ENCODE assay signal across 13 mouse cellular contexts in the genomic region with DNA sequence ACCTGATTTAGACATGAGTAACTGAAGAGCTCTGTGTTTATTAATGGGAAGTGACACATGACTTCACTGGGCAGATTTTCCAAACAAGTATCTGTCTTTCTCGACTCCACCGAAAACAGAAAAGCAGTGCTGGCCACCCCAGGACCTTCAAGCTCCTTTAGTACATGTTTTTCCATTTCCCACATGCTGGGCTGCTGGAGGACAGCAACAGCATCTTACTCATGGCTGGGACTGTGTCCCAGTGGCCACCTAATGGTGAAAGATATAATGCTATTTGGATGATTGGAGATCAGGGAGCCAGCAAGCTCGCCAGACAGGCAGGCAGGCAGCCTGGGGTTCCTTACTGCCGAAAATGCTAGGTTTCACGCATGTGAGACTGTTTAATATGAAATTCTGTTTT. TPM values are rescaled to one million over a fixed set of nuclear protein-coding genes. Genes with fewer than 3 reads are reported as not detected.
DNase-seq lines count a peak whose midpoint lies in the region; ATAC-seq and TF ChIP-seq lines count a peak whose summit lies in the region.
"Had no signal": no experiment of that assay in that cellular context is flagged by ENCODE, and none has a peak within 500 bp of the region (broad histone marks: within the 10 kb centered on the region; RNA-seq: fewer than 3 reads in every experiment).

No protein-coding gene starts in this region.

- TF ChIP-seq CTCF in lung, embryonic 14.5 days (IDR thresholded peaks at IDR 0.05; ENCODE audit: low read depth) = peak; percentile 50
- peak; percentile 8; the same call in 1 of the 2 replicates for TF ChIP-seq CTCF in brain, embryonic 14.5 days (IDR thresholded peaks at IDR 0.05; ENCODE audit: borderline replicate concordance, extremely low read depth, insufficient read depth, insufficient read length)

- no peaks in the 10 kb centered on the region for H3K4me1 ChIP-seq in lung, embryonic 14.5 days (ENCODE audit: insufficient read depth)
- peaks cover 15% of the 10 kb centered on the region for H3K4me1 ChIP-seq in limb, embryonic 10.5 days
- H3K4me1 ChIP-seq: forebrain, embryonic 12.5 days had no signal

- WGBS in lung, embryonic 14.5 days = 47% methylated on average over 5 of the region's 5 CpGs
- 79% methylated on average over 5 of the region's 5 CpGs for WGBS in limb, embryonic 10.5 days

- no peak overlapping the region for H3K4me2 ChIP-seq in lung, embryonic 14.5 days
- H3K4me2 ChIP-seq: forebrain, embryonic 12.5 days; limb, embryonic 13.5 days had no signal

- intact Hi-C loops in gastrocnemius, postnatal 14 days (cut with DNase I; ENCODE audit: low total_unique reads) = no loop called here

- ATAC-seq in lung, embryonic 14.5 days (ENCODE audit: insufficient read depth) = no peak
- ATAC-seq: inflammation-experienced regulatory T-cells, adult 6 months; midbrain, embryonic 16.5 days had no signal

- no peak overlapping the region for H3K9ac ChIP-seq in lung, embryonic 14.5 days
- H3K9ac ChIP-seq: forebrain, embryonic 12.5 days; limb, embryonic 13.5 days had no signal

- no peak overlapping the region for H3K27ac ChIP-seq in lung, embryonic 14.5 days (ENCODE audit: low read depth)
- H3K27ac ChIP-seq in limb, embryonic 10.5 days = no peak overlapping the region
- H3K27ac ChIP-seq: forebrain, embryonic 12.5 days; limb, embryonic 13.5 days had no signal

- DNase-seq in gastrocnemius, postnatal 14 days = peak; percentile 15
- DNase-seq in gastrocnemius, postnatal 25 days = no peak
- peak; percentile 57 for DNase-seq in lung, embryonic 14.5 days
- no peak for DNase-seq in lung, postnatal 25 days (ENCODE audit: low spot score)
- DNase-seq in brain, embryonic 14.5 days (ENCODE audit: low read depth) = no peak
- peak; percentile 46 to 51 for DNase-seq in cerebellum, postnatal 14 days
- no peak for DNase-seq in layer of hippocampus, adult 8-10 months (ENCODE audit: low spot score in 2 of 2)
- DNase-seq in limb, embryonic 10.5 days (ENCODE audit: low spot score) = no peak

- no peaks in the 10 kb centered on the region for H3K9me3 ChIP-seq in lung, embryonic 14.5 days (ENCODE audit: low read depth, low read length)
- no peaks in the 10 kb centered on the region for H3K9me3 ChIP-seq in limb, embryonic 10.5 days (replicated peaks)
- H3K9me3 ChIP-seq: forebrain, embryonic 12.5 days; limb, embryonic 13.5 days had no signal

- H3K27me3 ChIP-seq in lung, embryonic 14.5 days (ENCODE audit: insufficient read depth, low read length) = no peaks in the 10 kb centered on the region
- no peaks in the 10 kb centered on the region for H3K27me3 ChIP-seq in limb, embryonic 10.5 days (ENCODE audit: low read depth, poor library complexity, severe bottlenecking)
- H3K27me3 ChIP-seq: forebrain, embryonic 12.5 days; limb, embryonic 13.5 days had no signal

- TF ChIP-seq POLR2A in brain, embryonic 14.5 days (IDR thresholded peaks at IDR 0.05; ENCODE audit: borderline replicate concordance, extremely low read depth, insufficient read depth, insufficient read length, poor library complexity, severe bottlenecking) = no peak

- H3K4me3 ChIP-seq in lung, embryonic 14.5 days (ENCODE audit: low read depth, low read length) = no peak overlapping the region
- H3K4me3 ChIP-seq in limb, embryonic 10.5 days = no peak overlapping the region
- H3K4me3 ChIP-seq: forebrain, embryonic 12.5 days; limb, embryonic 13.5 days had no signal

- no peaks in the 10 kb centered on the region for H3K36me3 ChIP-seq in lung, embryonic 14.5 days (ENCODE audit: insufficient read depth)
- H3K36me3 ChIP-seq in limb, embryonic 10.5 days = no peaks in the 10 kb centered on the region
- H3K36me3 ChIP-seq: forebrain, embryonic 12.5 days; limb, embryonic 13.5 days had no signal

RNA-seq across cellular contexts. Expression of a gene that starts 57.5 kb away (rescaled TPM):
- total RNA-seq in gastrocnemius, postnatal 14 days (2021) = 1 to 10 TPM in 1 of 2 experiments, under 1 TPM in 1; 0.73 to 1.7 TPM
- total RNA-seq in gastrocnemius, postnatal 25 days (2021) = 1 to 10 TPM in 1 of 2 experiments, under 1 TPM in 1; 0.90 to 1.1 TPM
- 0.04 and 0.07 TPM in 2 replicates for polyA plus RNA-seq in lung, embryonic 14.5 days (2014; fragmentation: Nextera tagmentation; extraction: Ambion mirVana)
- 2.1 and 4.0 TPM in 2 replicates for polyA plus RNA-seq in brain, embryonic 14.5 days (2012; rRNA removed)
- total RNA-seq in layer of hippocampus, adult 8-10 months (2022) = 1 to 10 TPM; 2.4 to 2.8 (median 2.7) TPM
- polyA plus RNA-seq in limb, embryonic 10.5 days (2016; fragmentation: Nextera tagmentation; extraction: Ambion mirVana) = 1.5 and 1.9 TPM in 2 replicates
- total RNA-seq: neutrophil, adult 5-6 weeks had no signal
- polyA plus RNA-seq: inflammation-experienced regulatory T-cells, adult 6 months had no signal

Comparison
In these comparisons a context has a peak if more than half of its experiments do, and no peak if none do; other contexts are left out.
1. DNase-seq: peak in gastrocnemius, postnatal 14 days (single experiment), lung, embryonic 14.5 days (single experiment) and cerebellum, postnatal 14 days (2 of 2); none in gastrocnemius, postnatal 25 days (single experiment), lung, postnatal 25 days (single experiment), brain, embryonic 14.5 days (single experiment), layer of hippocampus, adult 8-10 months (0 of 2) and limb, embryonic 10.5 days (single experiment).